Mouse (Mus musculus): ENCODE measurements around the gene Cd40. TPM values are rescaled to one million over a fixed set of nuclear protein-coding genes. Genes with fewer than 3 reads are reported as not detected.
A peak's percentile ranks its signal among the peaks of the same experiment; 100 is the strongest.

Cd40 gene
- polyA plus RNA-seq, 2 experiments, result 7.4 to 9.7 TPM

DNA sequence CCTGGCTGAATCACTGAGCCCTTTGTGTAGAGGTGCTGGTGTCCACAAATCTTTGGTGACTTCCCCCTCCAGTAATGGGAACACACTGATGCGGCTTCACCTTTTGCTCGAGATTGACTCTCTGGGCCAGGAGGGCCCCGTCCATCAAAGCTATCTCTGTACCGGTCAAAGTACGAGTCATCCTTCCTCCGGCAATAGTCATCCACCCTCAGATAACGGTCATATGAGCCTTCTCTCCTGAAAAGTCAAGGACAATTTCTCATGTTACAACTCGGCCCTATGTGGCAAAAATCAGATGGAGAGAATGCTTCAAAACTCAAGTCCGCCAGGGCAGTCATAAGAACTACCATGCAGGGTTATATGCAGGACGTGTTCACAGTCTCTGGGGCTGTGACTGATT lies 45.1 kb upstream of the Cd40 start:
- no peak for TF ChIP-seq POLR2A (IDR thresholded peaks at IDR 0.05; ENCODE audit: borderline replicate concordance, extremely low read depth, insufficient read depth, insufficient read length)
- Histone ChIP-seq H3K27ac (replicated peaks; ENCODE audit: low read depth, low read length) (no peak overlapping the region), H3K4me2 (replicated peaks; ENCODE audit: low read depth, low read length, severe bottlenecking) (no peak overlapping the region), H3K9me3 (ENCODE audit: control insufficient read depth, low read length) (no peaks in the 10 kb centered on the region), H3K36me3 (ENCODE audit: control insufficient read depth, insufficient read depth, low read length) (peaks cover 79% of the 10 kb centered on the region), H3K27me3 (ENCODE audit: control insufficient read depth, insufficient read depth, low read length) (no peaks in the 10 kb centered on the region), H3K4me1 (ENCODE audit: control insufficient read depth, insufficient read depth, low read length) (no peaks in the 10 kb centered on the region), H3K4me3 (replicated peaks; ENCODE audit: low read length) (no peak overlapping the region), H3K9ac (ENCODE audit: low read depth, low read length, severe bottlenecking) (no peak overlapping the region)
- ATAC-seq (ENCODE audit: low FRiP score, low read depth), result no peak
- no peak for DNase-seq (ENCODE audit: low spot score)
- WGBS, result 82% methylated on average over 10 of the region's 10 CpGs

DNA sequence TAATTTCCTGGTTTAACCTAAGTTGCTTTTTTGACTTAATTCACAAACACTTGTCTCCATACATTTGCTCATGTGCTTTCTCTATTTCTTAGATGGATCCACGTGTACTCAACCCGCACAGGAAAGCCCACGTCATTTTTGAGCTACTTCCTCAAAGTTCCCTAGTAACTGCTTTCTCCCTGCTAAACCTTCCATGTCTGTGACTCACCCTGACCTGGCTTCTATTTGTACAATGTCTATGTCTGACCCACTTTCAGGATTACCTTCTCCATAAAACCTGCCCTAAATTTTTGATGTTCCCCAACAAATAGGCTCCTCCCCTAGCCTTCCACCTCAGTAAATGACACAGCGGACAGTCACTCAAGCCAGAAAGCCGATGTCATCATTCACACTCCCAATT lies 40.5 kb upstream of the Cd40 start:
- no peak overlapping the region for H3K27ac ChIP-seq (replicated peaks; ENCODE audit: low read depth, low read length)
- H3K4me3 ChIP-seq (replicated peaks; ENCODE audit: low read length), result no peak overlapping the region
- no peaks in the 10 kb centered on the region for H3K27me3 ChIP-seq (ENCODE audit: control insufficient read depth, insufficient read depth, low read length)
- TF ChIP-seq POLR2A (IDR thresholded peaks at IDR 0.05; ENCODE audit: borderline replicate concordance, extremely low read depth, insufficient read depth, insufficient read length), result no peak
- no peaks in the 10 kb centered on the region for H3K4me1 ChIP-seq (ENCODE audit: control insufficient read depth, insufficient read depth, low read length)
- ATAC-seq (ENCODE audit: low FRiP score, low read depth), result no peak
- H3K36me3 ChIP-seq (ENCODE audit: control insufficient read depth, insufficient read depth, low read length), result peaks cover 47% of the 10 kb centered on the region
- H3K4me2 ChIP-seq (replicated peaks; ENCODE audit: low read depth, low read length, severe bottlenecking), result no peak overlapping the region
- H3K9ac ChIP-seq (ENCODE audit: low read depth, low read length, severe bottlenecking), result no peak overlapping the region
- H3K9me3 ChIP-seq (ENCODE audit: control insufficient read depth, low read length), result no peaks in the 10 kb centered on the region
- 97% methylated on average over 5 of the region's 5 CpGs for WGBS
- no peak for DNase-seq (ENCODE audit: low spot score)

DNA sequence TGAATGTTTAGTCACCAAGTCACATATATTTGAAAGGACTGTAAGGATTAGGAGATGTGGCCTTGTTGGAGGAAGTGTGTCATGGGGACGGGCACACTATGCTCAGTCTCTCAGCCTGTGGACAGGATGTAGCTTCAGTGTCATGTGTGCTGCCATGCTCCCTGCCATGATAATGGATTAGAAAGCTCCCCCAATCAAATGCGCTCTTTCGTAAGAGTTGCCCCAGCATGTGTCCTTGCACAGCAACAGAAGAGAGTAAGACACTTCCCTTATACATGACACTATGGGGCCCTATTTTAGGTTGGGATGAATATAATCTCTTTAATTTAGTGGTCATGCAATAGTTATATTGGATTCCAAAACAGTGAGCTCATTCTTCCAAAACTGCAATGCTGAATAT lies 34.9 kb upstream of the Cd40 start:
- H3K9ac ChIP-seq (ENCODE audit: low read depth, low read length, severe bottlenecking), result no peak overlapping the region
- TF ChIP-seq POLR2A (IDR thresholded peaks at IDR 0.05; ENCODE audit: borderline replicate concordance, extremely low read depth, insufficient read depth, insufficient read length), result no peak
- WGBS, result 97% methylated on average over 3 of the region's 3 CpGs

DNA sequence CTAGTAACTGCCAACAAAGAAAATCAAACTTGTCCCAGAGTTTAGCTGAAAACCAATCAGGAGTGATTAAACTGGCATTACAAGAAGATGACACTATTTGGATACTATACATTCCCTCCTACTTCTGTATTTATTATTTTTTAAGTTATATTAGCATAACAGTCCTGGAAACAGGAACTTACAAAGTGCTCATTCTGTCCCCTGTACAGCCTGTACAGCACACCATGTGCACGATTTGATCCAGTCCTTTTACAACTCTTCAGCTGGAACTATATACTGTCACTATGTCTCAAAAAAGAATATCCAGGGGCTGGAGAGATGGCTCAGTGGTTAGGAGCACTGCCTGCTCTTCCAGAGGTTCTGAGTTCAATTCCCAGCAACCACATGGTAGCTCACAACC lies 28.3 kb upstream of the Cd40 start:
- WGBS, result 56% methylated on average over 1 of the region's 1 CpGs
- no peak overlapping the region for H3K27ac ChIP-seq (replicated peaks; ENCODE audit: low read depth, low read length)
- no peak overlapping the region for H3K9ac ChIP-seq (ENCODE audit: low read depth, low read length, severe bottlenecking)
- DNase-seq (ENCODE audit: low spot score), result no peak
- H3K36me3 ChIP-seq (ENCODE audit: control insufficient read depth, insufficient read depth, low read length), result peaks cover 9% of the 10 kb centered on the region
- no peaks in the 10 kb centered on the region for H3K9me3 ChIP-seq (ENCODE audit: control insufficient read depth, low read length)
- H3K27me3 ChIP-seq (ENCODE audit: control insufficient read depth, insufficient read depth, low read length), result no peaks in the 10 kb centered on the region
- no peak for TF ChIP-seq POLR2A (IDR thresholded peaks at IDR 0.05; ENCODE audit: borderline replicate concordance, extremely low read depth, insufficient read depth, insufficient read length)
- no peak for ATAC-seq (ENCODE audit: low FRiP score, low read depth)
- H3K4me2 ChIP-seq (replicated peaks; ENCODE audit: low read depth, low read length, severe bottlenecking), result no peak overlapping the region
- H3K4me1 ChIP-seq (ENCODE audit: control insufficient read depth, insufficient read depth, low read length), result no peaks in the 10 kb centered on the region
- H3K4me3 ChIP-seq (replicated peaks; ENCODE audit: low read length), result no peak overlapping the region

More for the DNA sequence above, 34.9 kb upstream of the Cd40 start:
- Histone ChIP-seq H3K36me3 (ENCODE audit: control insufficient read depth, insufficient read depth, low read length) (peaks cover 29% of the 10 kb centered on the region), H3K4me3 (replicated peaks; ENCODE audit: low read length) (no peak overlapping the region), H3K27ac (replicated peaks; ENCODE audit: low read depth, low read length) (no peak overlapping the region), H3K4me1 (ENCODE audit: control insufficient read depth, insufficient read depth, low read length) (no peaks in the 10 kb centered on the region), H3K27me3 (ENCODE audit: control insufficient read depth, insufficient read depth, low read length) (no peaks in the 10 kb centered on the region), H3K4me2 (replicated peaks; ENCODE audit: low read depth, low read length, severe bottlenecking) (no peak overlapping the region), H3K9me3 (ENCODE audit: control insufficient read depth, low read length) (no peaks in the 10 kb centered on the region)
- no peak for ATAC-seq (ENCODE audit: low FRiP score, low read depth)
- DNase-seq (ENCODE audit: low spot score), result no peak

DNA sequence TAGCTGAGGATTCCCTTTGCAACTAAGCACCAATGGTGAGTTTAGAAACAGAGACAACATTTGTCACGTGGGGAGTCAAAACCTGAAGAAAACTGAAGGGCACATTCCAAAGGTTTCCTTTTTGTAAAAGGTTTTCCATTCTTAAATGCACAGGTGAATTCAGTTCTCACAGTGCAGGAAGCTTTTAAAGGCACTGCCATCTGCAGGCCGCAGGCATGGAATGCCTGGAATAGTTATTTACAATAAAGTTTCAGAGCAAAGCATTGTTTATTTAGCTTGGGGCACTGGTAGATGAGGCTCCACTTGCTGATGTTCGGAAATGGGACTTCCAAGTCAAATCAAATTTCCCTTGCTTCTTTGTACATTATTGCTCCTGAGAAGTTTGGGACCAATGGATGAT lies 22.9 kb upstream of the Cd40 start:
- ATAC-seq (ENCODE audit: low FRiP score, low read depth), result no peak
- 36% methylated on average over 3 of the region's 3 CpGs for WGBS
- Histone ChIP-seq H3K9me3 (ENCODE audit: control insufficient read depth, low read length) (no peaks in the 10 kb centered on the region), H3K4me1 (ENCODE audit: control insufficient read depth, insufficient read depth, low read length) (peaks cover 17% of the 10 kb centered on the region), H3K36me3 (ENCODE audit: control insufficient read depth, insufficient read depth, low read length) (no peaks in the 10 kb centered on the region), H3K27ac (replicated peaks; ENCODE audit: low read depth, low read length) (no peak overlapping the region), H3K4me3 (replicated peaks; ENCODE audit: low read length) (no peak overlapping the region; the same call in 1 of the 2 replicates), H3K9ac (ENCODE audit: low read depth, low read length, severe bottlenecking) (no peak overlapping the region), H3K27me3 (ENCODE audit: control insufficient read depth, insufficient read depth, low read length) (no peaks in the 10 kb centered on the region), H3K4me2 (replicated peaks; ENCODE audit: low read depth, low read length, severe bottlenecking) (peak overlapping the region; percentile 71)
- no peak for TF ChIP-seq POLR2A (IDR thresholded peaks at IDR 0.05; ENCODE audit: borderline replicate concordance, extremely low read depth, insufficient read depth, insufficient read length)
- no peak for DNase-seq (ENCODE audit: low spot score)

DNA sequence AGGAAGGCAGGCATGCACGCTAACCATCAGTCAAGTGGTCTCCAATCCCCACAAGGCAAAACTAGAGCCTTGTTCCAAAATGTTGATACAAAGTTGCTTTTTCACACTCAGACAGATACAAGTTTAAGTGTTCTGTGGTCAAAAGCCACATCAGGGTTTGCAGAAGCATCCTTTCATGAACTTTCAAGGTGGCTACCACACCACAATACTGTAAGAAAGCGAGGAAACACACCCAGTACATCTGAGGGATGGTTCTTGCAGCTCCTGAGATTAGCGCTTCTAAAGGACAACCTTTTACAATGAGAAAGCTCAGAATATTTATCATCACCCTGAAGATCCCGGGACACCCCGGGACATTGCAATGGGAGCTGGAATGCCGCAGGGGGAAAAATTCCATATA lies 22.1 kb upstream of the Cd40 start:
- Histone ChIP-seq H3K4me3 (replicated peaks; ENCODE audit: low read length) (peak overlapping the region; percentile 98), H3K4me1 (ENCODE audit: control insufficient read depth, insufficient read depth, low read length) (peaks cover 17% of the 10 kb centered on the region), H3K27me3 (ENCODE audit: control insufficient read depth, insufficient read depth, low read length) (no peaks in the 10 kb centered on the region), H3K9me3 (ENCODE audit: control insufficient read depth, low read length) (no peaks in the 10 kb centered on the region), H3K36me3 (ENCODE audit: control insufficient read depth, insufficient read depth, low read length) (no peaks in the 10 kb centered on the region), H3K9ac (ENCODE audit: low read depth, low read length, severe bottlenecking) (peak overlapping the region; percentile 97), H3K4me2 (replicated peaks; ENCODE audit: low read depth, low read length, severe bottlenecking) (peak overlapping the region; percentile 71), H3K27ac (replicated peaks; ENCODE audit: low read depth, low read length) (no peak overlapping the region)
- 41% methylated on average over 6 of the region's 6 CpGs for WGBS
- no peak for TF ChIP-seq POLR2A (IDR thresholded peaks at IDR 0.05; ENCODE audit: borderline replicate concordance, extremely low read depth, insufficient read depth, insufficient read length)
- ATAC-seq (ENCODE audit: low FRiP score, low read depth), result no peak
- no peak for DNase-seq (ENCODE audit: low spot score)
